In genomic region chr17:57335194-57335593, GRCm38 (mm10) we compare ENCODE assay signal across 1 mouse cellular context.
A peak's percentile ranks its signal among the peaks of the same experiment; 100 is the strongest.
TF ChIP-seq lines count a peak whose summit lies in the region.

No protein-coding gene starts in this region.

TF ChIP-seq in MEL, 35 proteins besides CTCF, POLR2A, EP300 and RAD21:
- peak; percentile 5; the same call in 1 of the 2 replicates for TF ChIP-seq MAFK (IDR thresholded peaks at IDR 0.05; ENCODE audit: borderline replicate concordance, low read depth, low read length)
- TF ChIP-seq TBP (IDR thresholded peaks at IDR 0.05; ENCODE audit: low read depth, low read length): peak; percentile 92
